8 mouse cellular contexts compared by ENCODE assay signal in the genomic region with DNA sequence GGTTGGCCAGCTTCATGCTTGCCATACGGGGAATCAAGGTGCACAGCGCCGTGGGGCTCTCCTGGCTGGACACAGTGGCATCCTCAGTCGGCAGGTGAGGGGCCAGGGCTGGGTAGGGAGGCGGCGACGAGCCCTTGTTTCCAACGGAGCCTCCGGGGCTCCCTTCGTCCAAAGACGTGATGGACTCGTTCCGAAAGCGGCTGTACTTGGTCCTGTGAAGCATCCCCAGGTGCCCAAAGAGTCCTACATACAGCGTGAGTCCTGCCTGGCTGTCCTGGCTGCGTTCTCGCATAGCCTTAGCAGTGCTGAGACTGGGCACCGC. TPM values are rescaled to one million over a fixed set of nuclear protein-coding genes. Genes with fewer than 3 reads are reported as not detected.
DNase-seq lines count a peak whose midpoint lies in the region; ATAC-seq and TF ChIP-seq lines count a peak whose summit lies in the region.

No protein-coding gene starts in this region.

- DNase-seq in liver, embryonic 11.5 days (ENCODE audit: low spot score): no peak
- DNase-seq in liver: no peak
- DNase-seq in gastrocnemius, postnatal 25 days: no peak

- H3K4me3 ChIP-seq in liver, embryonic 11.5 days (ENCODE audit: low read depth, low read length): peak overlapping the region; percentile 50
- H3K4me3 ChIP-seq in embryonic facial prominence, embryonic 13.5 days: peak overlapping the region; percentile 52
- peak overlapping the region; percentile 46 for H3K4me3 ChIP-seq in intestine, postnatal 0 days (ENCODE audit: low read depth, low read length)
- peak overlapping the region; percentile 56 for H3K4me3 ChIP-seq in neural tube, embryonic 13.5 days

- ATAC-seq in liver, embryonic 11.5 days (replicated peaks; ENCODE audit: low FRiP score): no peak; the same call in 1 of the 2 replicates
- no peak for ATAC-seq in embryonic facial prominence, embryonic 13.5 days (ENCODE audit: insufficient number of reproducible peaks, insufficient read depth, low FRiP score, low TSS enrichment, low read depth)
- no peak for ATAC-seq in intestine, postnatal 0 days
- no peak for ATAC-seq in neural tube, embryonic 13.5 days (ENCODE audit: low read depth)
- ATAC-seq in inflammation-experienced regulatory T-cells, adult 6 months: no peak
- ATAC-seq in erythroblast, adult 5-6 weeks (replicated peaks; ENCODE audit: low FRiP score, poor library complexity, severe bottlenecking): no peak

- H3K36me3 ChIP-seq in liver, embryonic 11.5 days (ENCODE audit: control insufficient read depth, insufficient read depth, low read length): no peaks in the 10 kb centered on the region
- no peaks in the 10 kb centered on the region for H3K36me3 ChIP-seq in embryonic facial prominence, embryonic 13.5 days
- no peaks in the 10 kb centered on the region for H3K36me3 ChIP-seq in intestine, postnatal 0 days (ENCODE audit: control insufficient read depth, insufficient read depth)
- no peaks in the 10 kb centered on the region for H3K36me3 ChIP-seq in neural tube, embryonic 13.5 days

- H3K4me2 ChIP-seq in liver, embryonic 11.5 days: peak overlapping the region; percentile 83
- H3K4me2 ChIP-seq in embryonic facial prominence, embryonic 13.5 days: peak overlapping the region; percentile 97
- peak overlapping the region; percentile 95 for H3K4me2 ChIP-seq in intestine, postnatal 0 days (replicated peaks; ENCODE audit: low read depth)
- peak overlapping the region; percentile 98 for H3K4me2 ChIP-seq in neural tube, embryonic 13.5 days

- 4% methylated on average over 18 of the region's 18 CpGs for WGBS in liver, embryonic 11.5 days
- WGBS in embryonic facial prominence, embryonic 13.5 days: under 1% methylated on average over 18 of the region's 18 CpGs
- WGBS in intestine, postnatal 0 days: 2% methylated on average over 18 of the region's 18 CpGs
- 2% methylated on average over 18 of the region's 18 CpGs for WGBS in neural tube, embryonic 13.5 days

- H3K27ac ChIP-seq in liver, embryonic 11.5 days (ENCODE audit: low read depth, low read length): no peak overlapping the region
- H3K27ac ChIP-seq in embryonic facial prominence, embryonic 13.5 days: no peak overlapping the region
- H3K27ac ChIP-seq in intestine, postnatal 0 days (ENCODE audit: low read depth, low read length): no peak overlapping the region
- H3K27ac ChIP-seq in neural tube, embryonic 13.5 days (replicated peaks): peak overlapping the region; percentile 78; the same call in 1 of the 2 replicates

- no peak overlapping the region for H3K9ac ChIP-seq in liver, embryonic 11.5 days (ENCODE audit: low read depth, low read length)
- peak overlapping the region; percentile 69 for H3K9ac ChIP-seq in embryonic facial prominence, embryonic 13.5 days
- H3K9ac ChIP-seq in intestine, postnatal 0 days (ENCODE audit: low read depth, low read length): no peak overlapping the region
- H3K9ac ChIP-seq in neural tube, embryonic 13.5 days: peak overlapping the region; percentile 70

- peaks cover 44% of the 10 kb centered on the region for H3K27me3 ChIP-seq in liver, embryonic 11.5 days (replicated peaks; ENCODE audit: control insufficient read depth, insufficient read depth, low read length)
- H3K27me3 ChIP-seq in embryonic facial prominence, embryonic 13.5 days: peaks cover 62% of the 10 kb centered on the region
- H3K27me3 ChIP-seq in intestine, postnatal 0 days (replicated peaks; ENCODE audit: control insufficient read depth, insufficient read depth, low read length): peaks cover 21% of the 10 kb centered on the region
- H3K27me3 ChIP-seq in neural tube, embryonic 13.5 days: peaks cover 30% of the 10 kb centered on the region

- no peaks in the 10 kb centered on the region for H3K9me3 ChIP-seq in liver, embryonic 11.5 days (ENCODE audit: control insufficient read depth, low read length)
- H3K9me3 ChIP-seq in embryonic facial prominence, embryonic 13.5 days: no peaks in the 10 kb centered on the region
- H3K9me3 ChIP-seq in intestine, postnatal 0 days (ENCODE audit: control insufficient read depth): no peaks in the 10 kb centered on the region
- H3K9me3 ChIP-seq in neural tube, embryonic 13.5 days: no peaks in the 10 kb centered on the region

- TF ChIP-seq CTCF in intestine, postnatal 0 days (IDR thresholded peaks at IDR 0.05; ENCODE audit: low read depth): no peak

- no peaks in the 10 kb centered on the region; the same call in 1 of the 2 replicates for H3K4me1 ChIP-seq in liver, embryonic 11.5 days (replicated peaks; ENCODE audit: control insufficient read depth, insufficient read depth, low read length)
- peaks cover 16% of the 10 kb centered on the region for H3K4me1 ChIP-seq in embryonic facial prominence, embryonic 13.5 days
- H3K4me1 ChIP-seq in intestine, postnatal 0 days (replicated peaks; ENCODE audit: control insufficient read depth, insufficient read depth, low read length): peaks cover 3% of the 10 kb centered on the region; the same call in 1 of the 2 replicates
- peaks cover 36% of the 10 kb centered on the region for H3K4me1 ChIP-seq in neural tube, embryonic 13.5 days (replicated peaks)

RNA-seq across cellular contexts. Expression of gene Shc4, which starts 0.9 kb away (rescaled TPM):
- 0.71 and 0.77 TPM in 2 replicates for polyA plus RNA-seq in liver, embryonic 11.5 days (2014; fragmentation: Nextera tagmentation; extraction: Ambion mirVana)
- 1.5 and 2.0 TPM in 2 replicates for polyA plus RNA-seq in embryonic facial prominence, embryonic 13.5 days (2015; fragmentation: Nextera tagmentation; extraction: Ambion mirVana)
- 0.61 and 0.65 TPM in 2 replicates for polyA plus RNA-seq in intestine, postnatal 0 days (2015; fragmentation: Nextera tagmentation; extraction: Ambion mirVana)
- polyA plus RNA-seq in neural tube, embryonic 13.5 days (2015; fragmentation: Nextera tagmentation; extraction: Ambion mirVana): 4.6 TPM in 2 replicates
- 1 to 10 TPM; 1.9 to 2.0 TPM for total RNA-seq in gastrocnemius, postnatal 25 days (2021)
- polyA plus RNA-seq in inflammation-experienced regulatory T-cells, adult 6 months (2017; shearing (Covaris generic)): under 1 TPM in 1 of 3 experiments, not detected in 2; 0.19 TPM
- 0.38 and 1.3 TPM in 2 replicates for total RNA-seq in erythroblast, adult 5-6 weeks (2015; ENCODE audit: low replicate concordance)
- total RNA-seq in erythroblast, adult 5-6 weeks (2017; ENCODE audit: low replicate concordance): 1.1 and 2.7 TPM in 2 replicates

RNA-seq across cellular contexts. Expression of gene Eid1, which starts 50.2 kb away (rescaled TPM):
- 81.1 and 84.1 TPM in 2 replicates for polyA plus RNA-seq in liver, embryonic 11.5 days (2014; fragmentation: Nextera tagmentation; extraction: Ambion mirVana)
- 292 and 317 TPM in 2 replicates for polyA plus RNA-seq in embryonic facial prominence, embryonic 13.5 days (2015; fragmentation: Nextera tagmentation; extraction: Ambion mirVana)
- polyA plus RNA-seq in intestine, postnatal 0 days (2015; fragmentation: Nextera tagmentation; extraction: Ambion mirVana): 64.3 and 67.4 TPM in 2 replicates
- polyA plus RNA-seq in neural tube, embryonic 13.5 days (2015; fragmentation: Nextera tagmentation; extraction: Ambion mirVana): 411 and 415 TPM in 2 replicates
- total RNA-seq in gastrocnemius, postnatal 25 days (2021): 10 to 100 TPM; 27.8 to 35.7 TPM
- polyA plus RNA-seq in inflammation-experienced regulatory T-cells, adult 6 months (2017; shearing (Covaris generic)): 1 to 10 TPM; 6.8 to 7.4 (median 6.8) TPM
- 32.4 and 46.3 TPM in 2 replicates for total RNA-seq in erythroblast, adult 5-6 weeks (2015; ENCODE audit: low replicate concordance)
- total RNA-seq in erythroblast, adult 5-6 weeks (2017; ENCODE audit: low replicate concordance): 39.1 and 39.9 TPM in 2 replicates

RNA-seq across cellular contexts. Expression of gene Secisbp2l, which starts 59.6 kb away (rescaled TPM):
- polyA plus RNA-seq in liver, embryonic 11.5 days (2014; fragmentation: Nextera tagmentation; extraction: Ambion mirVana): 11.3 and 11.7 TPM in 2 replicates
- 21.5 and 26.0 TPM in 2 replicates for polyA plus RNA-seq in embryonic facial prominence, embryonic 13.5 days (2015; fragmentation: Nextera tagmentation; extraction: Ambion mirVana)
- polyA plus RNA-seq in intestine, postnatal 0 days (2015; fragmentation: Nextera tagmentation; extraction: Ambion mirVana): 14.4 and 16.7 TPM in 2 replicates
- 29.9 and 31.7 TPM in 2 replicates for polyA plus RNA-seq in neural tube, embryonic 13.5 days (2015; fragmentation: Nextera tagmentation; extraction: Ambion mirVana)
- total RNA-seq in gastrocnemius, postnatal 25 days (2021): 10 to 100 TPM; 15.6 to 17.5 TPM
- polyA plus RNA-seq in inflammation-experienced regulatory T-cells, adult 6 months (2017; shearing (Covaris generic)): 10 to 100 TPM; 23.0 to 26.0 (median 24.1) TPM
- total RNA-seq in erythroblast, adult 5-6 weeks (2015; ENCODE audit: low replicate concordance): 10.9 and 12.5 TPM in 2 replicates
- 30.2 and 31.2 TPM in 2 replicates for total RNA-seq in erythroblast, adult 5-6 weeks (2017; ENCODE audit: low replicate concordance)

Comparison
In these comparisons a context has a peak if more than half of its experiments do, and no peak if none do; other contexts are left out.
1. H3K9ac ChIP-seq: peak in embryonic facial prominence, embryonic 13.5 days (single experiment) and neural tube, embryonic 13.5 days (single experiment); none in liver, embryonic 11.5 days (single experiment) and intestine, postnatal 0 days (single experiment).
2. Peak in every context shown above with its lines, with median percentiles within 50 percentile points of each other: H3K4me2 ChIP-seq and H3K4me3 ChIP-seq.